16 mouse cellular contexts compared by ENCODE assay signal in genomic region chr2:84915330-84915729, GRCm38 (mm10). TPM values are rescaled to one million over a fixed set of nuclear protein-coding genes. Genes with fewer than 3 reads are reported as not detected.
DNase-seq lines count a peak whose midpoint lies in the region; ATAC-seq and TF ChIP-seq lines count a peak whose summit lies in the region.
"Had no signal": no experiment of that assay in that cellular context is flagged by ENCODE, and none has a peak within 500 bp of the region (broad histone marks: within the 10 kb centered on the region; RNA-seq: fewer than 3 reads in every experiment).

No protein-coding gene starts in this region.

- no peak for TF ChIP-seq CTCF in lung, postnatal 0 days (IDR thresholded peaks at IDR 0.05)

- H3K27me3 ChIP-seq in kidney, embryonic 14.5 days (ENCODE audit: control insufficient read depth, insufficient read depth, low read length), result no peaks in the 10 kb centered on the region
- no peaks in the 10 kb centered on the region for H3K27me3 ChIP-seq in lung, postnatal 0 days (replicated peaks; ENCODE audit: insufficient read depth, low read length)
- H3K27me3 ChIP-seq in midbrain, embryonic 15.5 days (replicated peaks), result no peaks in the 10 kb centered on the region
- H3K27me3 ChIP-seq: limb, embryonic 13.5 days had no signal

- ATAC-seq in kidney, embryonic 14.5 days (ENCODE audit: low FRiP score, low TSS enrichment), result no peak
- ATAC-seq in lung, postnatal 0 days, result peak; percentile 69
- ATAC-seq in midbrain, embryonic 15.5 days (replicated peaks), result no peak
- ATAC-seq: intestine, embryonic 16.5 days had no signal

- no peak overlapping the region for H3K4me2 ChIP-seq in kidney, embryonic 14.5 days (replicated peaks; ENCODE audit: low read depth, low read length)
- H3K4me2 ChIP-seq in lung, postnatal 0 days (replicated peaks; ENCODE audit: low read depth, low read length), result no peak overlapping the region
- no peak overlapping the region for H3K4me2 ChIP-seq in midbrain, embryonic 15.5 days
- H3K4me2 ChIP-seq: limb, embryonic 13.5 days had no signal

- 76% methylated on average over 3 of the region's 3 CpGs for WGBS in kidney, embryonic 14.5 days
- 59% methylated on average over 3 of the region's 3 CpGs for WGBS in lung, postnatal 0 days
- 76% methylated on average over 3 of the region's 3 CpGs for WGBS in midbrain, embryonic 15.5 days

- 0 out of 2 replicates have a peak, but pooled peaks cover 2% of the 10 kb centered on the region for H3K4me1 ChIP-seq in kidney, embryonic 14.5 days (ENCODE audit: control insufficient read depth, insufficient read depth, low read length)
- H3K4me1 ChIP-seq in lung, postnatal 0 days (ENCODE audit: insufficient read depth, low read depth, low read length), result no peaks in the 10 kb centered on the region
- H3K4me1 ChIP-seq in midbrain, embryonic 15.5 days, result no peaks in the 10 kb centered on the region
- H3K4me1 ChIP-seq: hindbrain, embryonic 10.5 days; limb, embryonic 13.5 days; midbrain, embryonic 10.5 days had no signal

- no peaks in the 10 kb centered on the region for H3K9me3 ChIP-seq in kidney, embryonic 14.5 days (ENCODE audit: control insufficient read depth, low read length)
- no peaks in the 10 kb centered on the region for H3K9me3 ChIP-seq in lung, postnatal 0 days (ENCODE audit: low read length)
- no peaks in the 10 kb centered on the region for H3K9me3 ChIP-seq in midbrain, embryonic 15.5 days
- H3K9me3 ChIP-seq: hindbrain, embryonic 10.5 days; limb, embryonic 13.5 days; midbrain, embryonic 10.5 days had no signal

- no peak overlapping the region for H3K27ac ChIP-seq in kidney, embryonic 14.5 days (ENCODE audit: low read depth, low read length)
- H3K27ac ChIP-seq in lung, postnatal 0 days (ENCODE audit: low read length), result peak overlapping the region; percentile 83
- H3K27ac ChIP-seq in midbrain, embryonic 15.5 days, result no peak overlapping the region
- H3K27ac ChIP-seq: hindbrain, embryonic 10.5 days; limb, embryonic 13.5 days; midbrain, embryonic 10.5 days had no signal

- peak; percentile 93 for TF ChIP-seq EP300 in lung, postnatal 0 days (IDR thresholded peaks at IDR 0.05)

- no peaks in the 10 kb centered on the region for H3K36me3 ChIP-seq in kidney, embryonic 14.5 days (ENCODE audit: control insufficient read depth, insufficient read depth, low read length)
- H3K36me3 ChIP-seq in lung, postnatal 0 days (ENCODE audit: insufficient read depth, low read length), result no peaks in the 10 kb centered on the region
- H3K36me3 ChIP-seq in midbrain, embryonic 15.5 days (replicated peaks), result no peaks in the 10 kb centered on the region
- H3K36me3 ChIP-seq: hindbrain, embryonic 10.5 days; limb, embryonic 13.5 days; midbrain, embryonic 10.5 days had no signal

- peak; percentile 24 for DNase-seq in kidney, adult 11 months
- DNase-seq in heart, adult 9 months (ENCODE audit: low spot score in 2 of 2), result peak; percentile 72 to 85
- DNase-seq in heart, postnatal 4 days, result peak; percentile 51
- DNase-seq in lung, postnatal 0 days (ENCODE audit: low spot score), result peak; percentile 66
- no peak for DNase-seq in adrenal gland, postnatal 4 days (ENCODE audit: low spot score in 2 of 2)
- DNase-seq in spleen, adult 12 weeks (ENCODE audit: low spot score), result no peak
- DNase-seq: adrenal gland, postnatal 25 days; B cell, adult 2 months; layer of hippocampus, postnatal 36 days; spleen, adult 18-20 months had no signal

- H3K4me3 ChIP-seq in kidney, embryonic 14.5 days (ENCODE audit: low read length), result no peak overlapping the region
- H3K4me3 ChIP-seq in lung, postnatal 0 days (ENCODE audit: low read depth, low read length), result no peak overlapping the region
- no peak overlapping the region for H3K4me3 ChIP-seq in midbrain, embryonic 15.5 days
- H3K4me3 ChIP-seq: hindbrain, embryonic 10.5 days; limb, embryonic 13.5 days; midbrain, embryonic 10.5 days had no signal

- no peak overlapping the region for H3K9ac ChIP-seq in kidney, embryonic 14.5 days (ENCODE audit: low read depth, low read length)
- no peak overlapping the region for H3K9ac ChIP-seq in lung, postnatal 0 days (replicated peaks; ENCODE audit: low read depth)
- H3K9ac ChIP-seq in midbrain, embryonic 15.5 days, result no peak overlapping the region
- H3K9ac ChIP-seq: limb, embryonic 13.5 days had no signal

RNA-seq across cellular contexts. Expression of gene Slc43a3, which starts 21.0 kb away (rescaled TPM):
- polyA plus RNA-seq in kidney, embryonic 14.5 days (2014; fragmentation: Nextera tagmentation; extraction: Ambion mirVana), result 41.1 and 53.7 TPM in 2 replicates
- 10 to 100 TPM; 44.1 to 52.6 TPM for total RNA-seq in heart, postnatal 4 days (2021)
- polyA plus RNA-seq in lung, postnatal 0 days (2015; fragmentation: Nextera tagmentation; extraction: Ambion mirVana), result 121 and 122 TPM in 2 replicates
- 10 to 100 TPM; 66.4 to 68.4 TPM for total RNA-seq in adrenal gland, postnatal 4 days (2021)
- polyA plus RNA-seq in midbrain, embryonic 15.5 days (2015; fragmentation: Nextera tagmentation; extraction: Ambion mirVana), result 3.8 and 5.6 TPM in 2 replicates

RNA-seq across cellular contexts. Expression of gene Rtn4rl2, which starts 28.8 kb away (rescaled TPM):
- 1.6 and 2.1 TPM in 2 replicates for polyA plus RNA-seq in kidney, embryonic 14.5 days (2014; fragmentation: Nextera tagmentation; extraction: Ambion mirVana)
- total RNA-seq in heart, postnatal 4 days (2021), result 1 to 10 TPM; 3.2 to 4.1 TPM
- polyA plus RNA-seq in lung, postnatal 0 days (2015; fragmentation: Nextera tagmentation; extraction: Ambion mirVana), result 0.62 and 1.1 TPM in 2 replicates
- total RNA-seq in adrenal gland, postnatal 4 days (2021), result 1 to 10 TPM; 2.2 to 3.4 TPM
- polyA plus RNA-seq in midbrain, embryonic 15.5 days (2015; fragmentation: Nextera tagmentation; extraction: Ambion mirVana), result 4.9 and 6.0 TPM in 2 replicates

Comparison
In these comparisons a context has a peak if more than half of its experiments do, and no peak if none do; other contexts are left out.
1. DNase-seq: peak in kidney, adult 11 months (single experiment), heart, adult 9 months (2 of 2), heart, postnatal 4 days (single experiment) and lung, postnatal 0 days (single experiment); none in adrenal gland, postnatal 4 days (0 of 2) and spleen, adult 12 weeks (single experiment).